Mouse (Mus musculus): ENCODE results near the gene Pigq. TPM values are rescaled to one million over a fixed set of nuclear protein-coding genes. Genes with fewer than 3 reads are reported as not detected.

Gene Pigq
- polyA plus RNA-seq, 1 experiment from 2014 or later, result 52.1 TPM

- H3K27ac ChIP-seq, result 0 out of 2 replicates have a peak overlapping the region, but pooled peaks have one; percentile 13
- no peak overlapping the region for H3K9ac ChIP-seq
- 67% methylated on average over 10 of the region's 10 CpGs for WGBS
Observed at GRCm38 (mm10) chr17:25887467-25887866, 57.3 kb downstream of the Pigq start.

GRCm38 (mm10) chr17:25886806-25887205 is 57.9 kb downstream of the Pigq start:
- Histone ChIP-seq H3K36me3 (peaks cover 24% of the 10 kb centered on the region), H3K4me1 (replicated peaks) (no peaks in the 10 kb centered on the region), H3K9ac (no peak overlapping the region), H3K4me3 (replicated peaks) (no peak overlapping the region), H3K4me2 (replicated peaks) (no peak overlapping the region), H3K27ac (no peak overlapping the region), H3K9me3 (no peaks in the 10 kb centered on the region), H3K27me3 (replicated peaks) (no peaks in the 10 kb centered on the region)
- no peak for ATAC-seq

More at GRCm38 (mm10) chr17:25887467-25887866, 57.3 kb downstream of the Pigq start:
- ATAC-seq, result no peak
- Histone ChIP-seq H3K4me1 (replicated peaks) (no peaks in the 10 kb centered on the region), H3K9me3 (no peaks in the 10 kb centered on the region), H3K36me3 (peaks cover 24% of the 10 kb centered on the region), H3K4me2 (replicated peaks) (no peak overlapping the region), H3K4me3 (replicated peaks) (no peak overlapping the region), H3K27me3 (replicated peaks) (no peaks in the 10 kb centered on the region)

GRCm38 (mm10) chr17:25885636-25886035 is 59.1 kb downstream of the Pigq start:
- Histone ChIP-seq H3K36me3 (peaks cover 24% of the 10 kb centered on the region), H3K27ac (no peak overlapping the region)
- ATAC-seq, result no peak

GRCm38 (mm10) chr17:25883824-25884223 is 60.9 kb downstream of the Pigq start:
- Histone ChIP-seq H3K4me1 (replicated peaks) (peaks cover 7% of the 10 kb centered on the region; the same call in 1 of the 2 replicates), H3K36me3 (peaks cover 18% of the 10 kb centered on the region), H3K4me2 (replicated peaks) (no peak overlapping the region), H3K9me3 (no peaks in the 10 kb centered on the region), H3K27ac (no peak overlapping the region), H3K4me3 (replicated peaks) (no peak overlapping the region), H3K9ac (no peak overlapping the region), H3K27me3 (replicated peaks) (no peaks in the 10 kb centered on the region)
- no peak for ATAC-seq
- WGBS, result 93% methylated on average over 3 of the region's 3 CpGs

More at GRCm38 (mm10) chr17:25885636-25886035, 59.1 kb downstream of the Pigq start:
- H3K4me2 ChIP-seq (replicated peaks), result no peak overlapping the region
- peaks cover 4% of the 10 kb centered on the region; the same call in 1 of the 2 replicates for H3K4me1 ChIP-seq (replicated peaks)
- no peaks in the 10 kb centered on the region for H3K27me3 ChIP-seq (replicated peaks)
- no peak overlapping the region for H3K9ac ChIP-seq
- no peak overlapping the region for H3K4me3 ChIP-seq (replicated peaks)
- 67% methylated on average over 4 of the region's 4 CpGs for WGBS
- H3K9me3 ChIP-seq, result no peaks in the 10 kb centered on the region

DNA sequence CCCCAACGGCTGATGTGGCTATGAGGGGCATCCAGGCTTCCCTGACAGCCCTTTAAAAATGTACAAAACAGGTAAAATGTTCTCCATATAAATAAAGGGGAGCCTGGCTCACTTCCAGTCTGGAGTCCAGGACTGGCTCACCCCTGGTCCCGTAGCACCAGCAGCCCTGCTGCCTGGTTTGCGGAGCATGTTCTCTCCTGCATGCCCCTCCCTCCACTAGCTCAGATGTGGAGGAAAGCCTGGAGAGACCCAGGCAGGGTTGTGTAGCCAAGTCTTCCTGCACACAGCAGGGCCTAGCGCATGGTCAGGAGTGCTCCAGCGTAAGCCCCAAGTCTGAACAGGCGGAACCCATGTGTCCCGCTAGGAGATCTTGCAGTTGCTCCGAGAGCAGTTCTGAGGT is 61.5 kb downstream of the Pigq start:
- Histone ChIP-seq H3K4me2 (replicated peaks) (no peak overlapping the region), H3K4me1 (replicated peaks) (peaks cover 7% of the 10 kb centered on the region; the same call in 1 of the 2 replicates), H3K27me3 (replicated peaks) (no peaks in the 10 kb centered on the region), H3K27ac (no peak overlapping the region), H3K9ac (no peak overlapping the region), H3K36me3 (peaks cover 21% of the 10 kb centered on the region), H3K4me3 (replicated peaks) (no peak overlapping the region), H3K9me3 (no peaks in the 10 kb centered on the region)
- WGBS, result 84% methylated on average over 8 of the region's 8 CpGs
- no peak for ATAC-seq

DNA sequence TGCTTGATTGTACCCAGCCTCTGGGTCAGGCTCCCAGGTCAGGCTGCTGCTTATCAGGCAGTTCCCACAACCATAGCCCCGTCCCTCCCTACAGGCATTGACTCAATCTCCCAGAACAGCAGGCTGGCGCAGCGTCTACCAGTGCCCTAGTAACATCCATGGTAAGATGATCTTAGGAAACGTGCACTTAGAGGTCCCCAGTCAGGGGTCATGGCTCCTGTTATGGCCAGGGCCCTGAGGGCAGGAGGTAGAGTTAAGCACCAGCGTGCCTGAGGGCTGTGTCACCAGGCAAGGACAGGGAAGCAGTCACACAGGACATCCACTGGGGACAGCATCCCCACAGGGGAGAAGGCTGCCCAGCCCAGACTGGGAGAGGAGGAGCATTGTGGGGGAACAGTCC is 62.4 kb downstream of the Pigq start:
- Histone ChIP-seq H3K4me1 (replicated peaks) (peaks cover 7% of the 10 kb centered on the region; the same call in 1 of the 2 replicates), H3K36me3 (peaks cover 25% of the 10 kb centered on the region), H3K4me3 (replicated peaks) (no peak overlapping the region), H3K4me2 (replicated peaks) (no peak overlapping the region), H3K9me3 (no peaks in the 10 kb centered on the region), H3K27ac (no peak overlapping the region), H3K27me3 (replicated peaks) (no peaks in the 10 kb centered on the region), H3K9ac (no peak overlapping the region)
- ATAC-seq, result no peak
- 43% methylated on average over 5 of the region's 5 CpGs for WGBS

DNA sequence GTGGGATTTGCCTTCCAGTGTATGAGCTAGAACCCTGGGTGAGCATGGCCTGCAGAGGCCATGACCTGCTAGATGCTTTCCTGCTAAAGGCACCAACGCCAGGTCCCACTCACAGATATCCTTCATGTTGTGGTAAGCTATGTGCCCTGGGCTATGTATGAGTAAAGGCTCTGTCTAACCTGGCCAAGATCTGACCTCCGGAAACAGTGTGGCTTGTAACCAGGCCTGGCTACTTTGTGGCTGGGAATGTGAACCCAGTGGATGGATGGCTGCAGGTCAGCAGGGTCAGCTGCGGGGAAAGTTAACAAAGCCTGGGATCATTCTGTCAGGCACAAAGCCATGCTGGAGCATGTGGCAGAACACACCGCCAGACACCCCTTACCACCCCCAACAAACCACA is 63.0 kb downstream of the Pigq start:
- Histone ChIP-seq H3K9ac (no peak overlapping the region), H3K27ac (no peak overlapping the region), H3K4me1 (replicated peaks) (peaks cover 11% of the 10 kb centered on the region), H3K36me3 (peaks cover 25% of the 10 kb centered on the region), H3K27me3 (replicated peaks) (no peaks in the 10 kb centered on the region), H3K4me3 (replicated peaks) (no peak overlapping the region), H3K4me2 (replicated peaks) (no peak overlapping the region), H3K9me3 (no peaks in the 10 kb centered on the region)
- no peak for ATAC-seq
- 40% methylated on average over 4 of the region's 4 CpGs for WGBS

DNA sequence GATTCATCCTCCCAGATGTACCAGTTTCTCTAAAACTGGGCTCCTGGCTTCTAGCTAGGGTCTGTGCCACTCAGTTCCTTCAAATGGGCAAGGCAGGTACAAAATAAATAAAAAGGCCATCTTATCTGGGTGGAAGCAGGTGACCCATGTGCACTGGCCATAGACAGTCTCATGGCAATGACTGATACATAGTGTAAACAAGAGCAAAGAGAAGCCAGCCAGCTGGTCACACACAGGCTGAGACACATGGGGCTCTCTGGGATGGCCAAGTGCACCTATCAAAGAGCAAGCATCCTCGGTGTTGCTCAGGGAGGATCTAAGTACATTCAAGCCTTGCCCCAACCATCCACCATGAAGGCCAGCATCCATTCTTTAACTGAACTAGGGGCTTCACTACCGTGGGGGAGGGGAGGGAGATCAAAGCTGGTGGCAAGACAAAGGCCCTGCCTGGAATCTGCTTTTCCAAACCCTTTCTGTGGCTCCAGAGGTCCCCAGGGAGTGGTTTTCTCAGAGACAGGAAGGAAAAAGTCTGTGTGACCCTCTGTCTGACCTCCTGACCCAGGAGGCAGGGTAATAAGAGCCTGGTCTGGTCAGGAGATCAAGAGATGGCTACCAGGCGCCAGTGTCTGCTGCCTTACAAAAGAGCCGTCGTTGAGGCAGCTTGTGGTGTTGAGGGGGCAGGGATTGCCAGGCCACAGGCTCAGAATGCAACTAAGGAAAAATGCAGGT is 63.7 kb downstream of the Pigq start:
- no peak for ATAC-seq
- no peak overlapping the region for H3K4me2 ChIP-seq (replicated peaks)
- H3K4me1 ChIP-seq (replicated peaks), result peaks cover 17% of the 10 kb centered on the region
- no peaks in the 10 kb centered on the region for H3K9me3 ChIP-seq
- H3K27ac ChIP-seq, result no peak overlapping the region
- no peak overlapping the region for H3K4me3 ChIP-seq (replicated peaks)
- peaks cover 25% of the 10 kb centered on the region for H3K36me3 ChIP-seq
- H3K9ac ChIP-seq, result no peak overlapping the region
- WGBS, result 17% methylated on average over 5 of the region's 5 CpGs
- H3K27me3 ChIP-seq (replicated peaks), result no peaks in the 10 kb centered on the region

DNA sequence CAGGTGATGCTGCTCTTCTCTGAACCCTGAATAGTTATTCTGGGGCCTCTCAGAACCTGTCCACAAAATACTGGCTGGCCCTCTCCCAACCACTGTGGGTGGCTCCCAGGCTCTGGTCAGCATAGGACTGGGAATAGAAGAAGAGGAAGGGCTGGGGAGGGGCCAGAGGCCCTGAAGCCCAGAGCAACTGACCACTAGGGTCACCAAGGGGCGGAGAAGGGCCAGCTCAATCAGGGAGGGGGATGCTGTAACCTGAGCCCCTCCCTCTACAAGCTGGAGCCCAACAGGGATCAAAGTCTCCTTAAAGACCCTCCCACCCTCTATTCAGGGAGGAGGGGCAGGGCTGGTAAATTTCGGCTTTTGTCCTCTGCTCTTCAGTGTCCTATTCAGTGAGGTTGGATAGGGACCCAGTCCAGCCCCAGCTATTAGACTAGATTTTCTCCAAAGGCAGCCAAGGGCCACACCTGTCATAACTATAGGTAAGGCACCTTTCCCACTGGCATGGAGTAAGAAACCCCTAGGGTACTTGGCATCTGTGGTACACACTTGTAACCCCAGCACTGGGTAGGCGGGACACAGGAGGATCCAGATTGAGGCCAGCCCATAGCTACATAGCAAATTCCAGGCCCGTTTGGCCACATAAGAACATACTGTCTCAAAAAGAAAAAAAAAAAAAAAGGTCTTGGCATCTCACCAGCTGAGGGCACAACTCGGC is 64.4 kb downstream of the Pigq start, which contains the start of gene Wfikkn1:
Wfikkn1 (minus strand) TSS at position 663 of the 715 bp plus-strand sequence.
- Histone ChIP-seq H3K4me1 (replicated peaks) (peaks cover 21% of the 10 kb centered on the region), H3K9ac (no peak within 1 kb of the TSS), H3K36me3 (peaks cover 25% of the 10 kb centered on the region), H3K4me2 (replicated peaks) (no peak within 1 kb of the TSS), H3K4me3 (replicated peaks) (no peak within 1 kb of the TSS), H3K27ac (no peak within 1 kb of the TSS), H3K27me3 (replicated peaks) (no peaks in the 10 kb centered on the region), H3K9me3 (no peaks in the 10 kb centered on the region)
- ATAC-seq, result no peak
- 38% methylated on average over 5 of the region's 5 CpGs for WGBS

GRCm38 (mm10) chr17:25879750-25880149 is 65.0 kb downstream of the Pigq start:
- no peak overlapping the region for H3K27ac ChIP-seq
- H3K4me2 ChIP-seq (replicated peaks), result no peak overlapping the region
- no peak overlapping the region for H3K9ac ChIP-seq
- peaks cover 21% of the 10 kb centered on the region for H3K4me1 ChIP-seq (replicated peaks)
- H3K36me3 ChIP-seq, result peaks cover 25% of the 10 kb centered on the region
- WGBS, result 76% methylated on average over 8 of the region's 8 CpGs
- ATAC-seq, result no peak
- no peak overlapping the region for H3K4me3 ChIP-seq (replicated peaks)
- H3K9me3 ChIP-seq, result no peaks in the 10 kb centered on the region
- no peaks in the 10 kb centered on the region for H3K27me3 ChIP-seq (replicated peaks)

DNA sequence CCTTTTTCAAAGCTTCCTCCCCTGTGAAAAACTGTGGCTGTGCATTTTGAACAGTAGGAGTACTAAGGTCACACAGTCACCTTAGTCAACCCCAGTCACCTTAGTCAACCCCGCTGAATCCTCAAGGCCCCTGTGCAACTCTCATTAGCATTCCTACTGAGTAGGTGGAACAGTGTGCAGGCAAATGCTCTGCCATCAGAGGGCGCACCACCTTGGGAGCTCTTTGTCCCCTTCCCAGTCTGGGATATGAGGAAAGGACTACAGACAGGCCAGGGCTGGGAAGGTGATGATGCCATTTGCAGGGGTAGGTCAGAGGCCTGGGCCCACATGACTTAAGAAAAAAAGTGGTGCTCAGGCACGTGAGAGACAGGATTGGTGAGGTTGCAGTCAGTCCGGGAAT is 65.5 kb downstream of the Pigq start:
- no peak overlapping the region for H3K27ac ChIP-seq
- no peak overlapping the region for H3K9ac ChIP-seq
- H3K36me3 ChIP-seq, result peaks cover 23% of the 10 kb centered on the region
- 59% methylated on average over 4 of the region's 4 CpGs for WGBS
- no peak for ATAC-seq
- no peaks in the 10 kb centered on the region for H3K27me3 ChIP-seq (replicated peaks)
- H3K4me1 ChIP-seq (replicated peaks), result peaks cover 21% of the 10 kb centered on the region
- H3K9me3 ChIP-seq, result no peaks in the 10 kb centered on the region
- H3K4me3 ChIP-seq (replicated peaks), result no peak overlapping the region
- H3K4me2 ChIP-seq (replicated peaks), result no peak overlapping the region

- Histone ChIP-seq H3K9me3 (no peaks in the 10 kb centered on the region), H3K4me3 (replicated peaks) (no peak overlapping the region), H3K36me3 (peaks cover 21% of the 10 kb centered on the region), H3K27me3 (replicated peaks) (no peaks in the 10 kb centered on the region), H3K4me2 (replicated peaks) (no peak overlapping the region), H3K27ac (no peak overlapping the region), H3K9ac (no peak overlapping the region), H3K4me1 (replicated peaks) (peaks cover 26% of the 10 kb centered on the region)
- WGBS, result 93% methylated on average over 19 of the region's 19 CpGs
- no peak for ATAC-seq
Observed at GRCm38 (mm10) chr17:25878611-25879180, 66.0 kb downstream of the Pigq start.

Data from intestine, embryonic 15.5 days (tissue).